Mouse (Mus musculus) layer of hippocampus, postnatal 10 days (tissue): Measurements from ENCODE around the gene Sesn3. TPM values are rescaled to one million over a fixed set of nuclear protein-coding genes. Genes with fewer than 3 reads are reported as not detected.

Experiments
- total RNA-seq, 2 experiments: library from RNA; stranded (reverse); gene quantifications; 2 replicates each; pipeline ENCODE4 v1.2.3; 2021

Gene Sesn3
- total RNA-seq, 2 experiments from 2014 or later, result 58.2 to 61.1 TPM

Other genes with a start within 250 kb of the Sesn3 start
- 10 to 100 TPM; 38.8 to 43.2 TPM for gene Endod1, start 106.4 kb downstream of the Sesn3 start, total RNA-seq
- 1 to 10 TPM; 2.2 to 2.3 TPM for gene Kdm4d, start 225.4 kb downstream of the Sesn3 start, total RNA-seq
- gene Cwc15, start 225.6 kb downstream of the Sesn3 start, total RNA-seq, result 10 to 100 TPM; 76.0 to 84.4 TPM